Mouse (Mus musculus): ENCODE measurements around the gene Ank2. TPM values are rescaled to one million over a fixed set of nuclear protein-coding genes. Genes with fewer than 3 reads are reported as not detected.

Ank2 gene
- polyA plus RNA-seq, 1 experiment from 2014 or later: 211 TPM

DNA sequence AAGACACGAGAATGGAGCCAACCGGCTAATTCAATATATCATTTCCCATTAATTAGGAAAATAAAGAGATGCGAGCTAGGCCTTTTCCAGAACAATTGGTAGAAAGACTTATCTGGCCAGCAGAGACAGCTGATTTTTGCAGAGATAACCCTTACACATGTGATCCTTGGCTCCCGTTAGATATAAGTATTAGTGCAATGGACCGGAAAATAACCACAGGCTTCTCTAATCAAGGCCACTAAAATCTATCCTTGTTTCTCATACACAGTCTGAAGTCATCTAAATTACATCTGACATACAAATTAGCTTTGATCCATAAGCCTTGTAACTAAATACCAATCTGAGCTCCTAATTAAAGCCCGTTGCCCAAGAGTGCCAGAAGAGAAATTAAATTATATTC is 181.5 kb downstream of the Ank2 start:
- H3K4me2 ChIP-seq (ENCODE audit: low read length): no peak overlapping the region
- no peak overlapping the region for H3K4me3 ChIP-seq (replicated peaks; ENCODE audit: low read depth, low read length)
- no peaks in the 10 kb centered on the region for H3K9me3 ChIP-seq (ENCODE audit: control insufficient read depth, low read length)
- DNase-seq (peak; percentile 24), ATAC-seq (ENCODE audit: low FRiP score, low TSS enrichment) (no peak)
- no peaks in the 10 kb centered on the region for H3K4me1 ChIP-seq (ENCODE audit: control insufficient read depth, insufficient read depth, low read length)
- no peak overlapping the region for H3K9ac ChIP-seq (replicated peaks; ENCODE audit: low read length)
- WGBS: 62% methylated on average over 6 of the region's 6 CpGs
- no peaks in the 10 kb centered on the region for H3K36me3 ChIP-seq (ENCODE audit: control insufficient read depth, insufficient read depth, low read length)
- H3K27me3 ChIP-seq (ENCODE audit: control insufficient read depth, insufficient read depth, low read length): no peaks in the 10 kb centered on the region
- H3K27ac ChIP-seq (replicated peaks; ENCODE audit: low read depth, low read length): no peak overlapping the region

DNA sequence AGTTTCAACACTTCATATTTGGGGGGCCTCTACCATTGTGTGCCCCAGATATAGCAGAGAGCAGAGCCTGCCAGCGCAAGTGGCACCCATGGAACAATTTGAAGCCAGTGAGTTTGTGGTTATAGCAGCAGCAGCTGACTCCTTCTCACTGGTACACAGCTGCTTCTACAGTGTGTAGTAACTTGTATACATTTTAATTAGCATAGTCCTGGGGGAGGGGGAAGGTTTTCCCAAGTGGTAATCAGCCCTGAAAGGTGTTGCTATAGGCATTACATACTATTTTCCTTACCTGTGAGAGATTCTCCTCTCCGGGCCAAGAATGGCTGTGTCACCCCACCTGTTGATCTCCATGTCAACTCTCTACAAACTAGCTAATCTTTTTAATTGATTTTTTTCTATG is 182.4 kb downstream of the Ank2 start:
- Histone ChIP-seq H3K9ac (replicated peaks; ENCODE audit: low read length) (no peak overlapping the region), H3K27me3 (ENCODE audit: control insufficient read depth, insufficient read depth, low read length) (no peaks in the 10 kb centered on the region), H3K36me3 (ENCODE audit: control insufficient read depth, insufficient read depth, low read length) (no peaks in the 10 kb centered on the region), H3K4me3 (replicated peaks; ENCODE audit: low read depth, low read length) (no peak overlapping the region), H3K27ac (replicated peaks; ENCODE audit: low read depth, low read length) (no peak overlapping the region), H3K4me2 (ENCODE audit: low read length) (no peak overlapping the region), H3K9me3 (ENCODE audit: control insufficient read depth, low read length) (no peaks in the 10 kb centered on the region), H3K4me1 (ENCODE audit: control insufficient read depth, insufficient read depth, low read length) (no peaks in the 10 kb centered on the region; the same call in 1 of the 2 replicates)
- no peak for DNase-seq
- ATAC-seq (ENCODE audit: low FRiP score, low TSS enrichment): no peak
- whole genome bisulfite sequencing: 94% methylated on average over 2 of the region's 2 CpGs

GRCm38 (mm10) chr3:127311521-127311920 is 187.6 kb downstream of the Ank2 start:
- H3K4me2 ChIP-seq (ENCODE audit: low read length): no peak overlapping the region
- no peaks in the 10 kb centered on the region; the same call in 1 of the 2 replicates for H3K4me1 ChIP-seq (ENCODE audit: control insufficient read depth, insufficient read depth, low read length)
- WGBS: 74% methylated on average over 6 of the region's 6 CpGs
- no peak overlapping the region for H3K9ac ChIP-seq (replicated peaks; ENCODE audit: low read length)
- no peak for ATAC-seq (ENCODE audit: low FRiP score, low TSS enrichment)
- no peaks in the 10 kb centered on the region for H3K9me3 ChIP-seq (ENCODE audit: control insufficient read depth, low read length)
- no peak overlapping the region for H3K4me3 ChIP-seq (replicated peaks; ENCODE audit: low read depth, low read length)
- no peak overlapping the region for H3K27ac ChIP-seq (replicated peaks; ENCODE audit: low read depth, low read length)
- no peaks in the 10 kb centered on the region for H3K27me3 ChIP-seq (ENCODE audit: control insufficient read depth, insufficient read depth, low read length)
- no peak for DNase-seq
- H3K36me3 ChIP-seq (ENCODE audit: control insufficient read depth, insufficient read depth, low read length): no peaks in the 10 kb centered on the region

- peak; percentile 69 for DNase-seq
- Histone ChIP-seq H3K27me3 (ENCODE audit: control insufficient read depth, insufficient read depth, low read length) (no peaks in the 10 kb centered on the region), H3K9me3 (ENCODE audit: control insufficient read depth, low read length) (no peaks in the 10 kb centered on the region), H3K36me3 (ENCODE audit: control insufficient read depth, insufficient read depth, low read length) (no peaks in the 10 kb centered on the region), H3K27ac (replicated peaks; ENCODE audit: low read depth, low read length) (no peak overlapping the region), H3K4me2 (ENCODE audit: low read length) (no peak overlapping the region), H3K4me1 (ENCODE audit: control insufficient read depth, insufficient read depth, low read length) (no peaks in the 10 kb centered on the region; the same call in 1 of the 2 replicates), H3K4me3 (replicated peaks; ENCODE audit: low read depth, low read length) (no peak overlapping the region), H3K9ac (replicated peaks; ENCODE audit: low read length) (no peak overlapping the region)
- 92% methylated on average over 3 of the region's 3 CpGs for WGBS
- no peak for ATAC-seq (ENCODE audit: low FRiP score, low TSS enrichment)
Observed at GRCm38 (mm10) chr3:127310079-127310478, 189.1 kb downstream of the Ank2 start.

GRCm38 (mm10) chr3:127303957-127304553 is 195.1 kb downstream of the Ank2 start:
- Histone ChIP-seq H3K9me3 (ENCODE audit: control insufficient read depth, low read length) (no peaks in the 10 kb centered on the region), H3K27me3 (ENCODE audit: control insufficient read depth, insufficient read depth, low read length) (no peaks in the 10 kb centered on the region), H3K4me2 (ENCODE audit: low read length) (no peak overlapping the region), H3K9ac (replicated peaks; ENCODE audit: low read length) (no peak overlapping the region), H3K4me3 (replicated peaks; ENCODE audit: low read depth, low read length) (no peak overlapping the region), H3K4me1 (ENCODE audit: control insufficient read depth, insufficient read depth, low read length) (peaks cover 10% of the 10 kb centered on the region), H3K36me3 (ENCODE audit: control insufficient read depth, insufficient read depth, low read length) (no peaks in the 10 kb centered on the region), H3K27ac (replicated peaks; ENCODE audit: low read depth, low read length) (no peak overlapping the region)
- ATAC-seq (ENCODE audit: low FRiP score, low TSS enrichment): peak; percentile 53
- DNase-seq: peak; percentile 67
- WGBS: 16% methylated on average over 6 of the region's 6 CpGs

GRCm38 (mm10) chr3:127303041-127303440 is 196.1 kb downstream of the Ank2 start:
- Histone ChIP-seq H3K36me3 (ENCODE audit: control insufficient read depth, insufficient read depth, low read length) (no peaks in the 10 kb centered on the region), H3K27me3 (ENCODE audit: control insufficient read depth, insufficient read depth, low read length) (no peaks in the 10 kb centered on the region), H3K4me2 (ENCODE audit: low read length) (no peak overlapping the region), H3K4me1 (ENCODE audit: control insufficient read depth, insufficient read depth, low read length) (peaks cover 10% of the 10 kb centered on the region), H3K9me3 (ENCODE audit: control insufficient read depth, low read length) (no peaks in the 10 kb centered on the region), H3K27ac (replicated peaks; ENCODE audit: low read depth, low read length) (no peak overlapping the region), H3K4me3 (replicated peaks; ENCODE audit: low read depth, low read length) (no peak overlapping the region), H3K9ac (replicated peaks; ENCODE audit: low read length) (no peak overlapping the region)
- 65% methylated on average over 4 of the region's 4 CpGs for WGBS
- ATAC-seq (ENCODE audit: low FRiP score, low TSS enrichment): no peak
- DNase-seq: no peak

- H3K4me2 ChIP-seq (ENCODE audit: low read length): no peak overlapping the region
- no peak overlapping the region for H3K4me3 ChIP-seq (replicated peaks; ENCODE audit: low read depth, low read length)
- H3K4me1 ChIP-seq (ENCODE audit: control insufficient read depth, insufficient read depth, low read length): peaks cover 11% of the 10 kb centered on the region
- H3K36me3 ChIP-seq (ENCODE audit: control insufficient read depth, insufficient read depth, low read length): no peaks in the 10 kb centered on the region
- H3K27me3 ChIP-seq (ENCODE audit: control insufficient read depth, insufficient read depth, low read length): no peaks in the 10 kb centered on the region
- H3K9ac ChIP-seq (replicated peaks; ENCODE audit: low read length): no peak overlapping the region
- peak; percentile 45 for DNase-seq
- H3K27ac ChIP-seq (replicated peaks; ENCODE audit: low read depth, low read length): peak overlapping the region; percentile 47; the same call in 1 of the 2 replicates
- H3K9me3 ChIP-seq (ENCODE audit: control insufficient read depth, low read length): no peaks in the 10 kb centered on the region
- peak; percentile 46; the same call in 1 of the 2 replicates for ATAC-seq (ENCODE audit: low FRiP score, low TSS enrichment)
Observed at GRCm38 (mm10) chr3:127300790-127301189, 198.4 kb downstream of the Ank2 start.

DNA sequence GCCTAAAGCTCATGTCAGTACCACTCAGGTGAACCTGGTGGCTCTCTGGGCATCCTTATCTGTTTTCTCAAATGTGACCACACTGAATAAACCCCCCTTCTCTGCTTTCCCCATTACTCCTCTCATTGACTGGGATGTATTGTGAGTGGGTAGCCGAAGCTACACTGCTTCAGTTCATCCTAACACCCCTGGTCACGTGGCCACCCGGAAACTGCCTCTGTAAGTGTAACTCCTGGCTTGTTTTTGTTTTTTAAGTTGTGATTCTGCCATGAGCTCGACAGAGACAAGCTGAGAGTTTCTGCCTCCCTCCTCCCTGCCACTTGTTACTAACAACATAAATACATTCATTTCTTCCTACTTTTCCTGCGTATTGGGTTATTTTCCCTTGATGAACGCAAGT is 203.2 kb downstream of the Ank2 start:
- H3K27me3 ChIP-seq (ENCODE audit: control insufficient read depth, insufficient read depth, low read length): no peaks in the 10 kb centered on the region
- 82% methylated on average over 6 of the region's 6 CpGs for WGBS
- H3K4me3 ChIP-seq (replicated peaks; ENCODE audit: low read depth, low read length): no peak overlapping the region
- no peak overlapping the region for H3K4me2 ChIP-seq (ENCODE audit: low read length)
- H3K27ac ChIP-seq (replicated peaks; ENCODE audit: low read depth, low read length): peak overlapping the region; percentile 87; the same call in 1 of the 2 replicates
- H3K9me3 ChIP-seq (ENCODE audit: control insufficient read depth, low read length): no peaks in the 10 kb centered on the region
- H3K36me3 ChIP-seq (ENCODE audit: control insufficient read depth, insufficient read depth, low read length): no peaks in the 10 kb centered on the region
- peaks cover 35% of the 10 kb centered on the region for H3K4me1 ChIP-seq (ENCODE audit: control insufficient read depth, insufficient read depth, low read length)
- DNase-seq (no peak), ATAC-seq (ENCODE audit: low FRiP score, low TSS enrichment) (no peak)
- no peak overlapping the region for H3K9ac ChIP-seq (replicated peaks; ENCODE audit: low read length)

- Histone ChIP-seq H3K4me2 (ENCODE audit: low read length) (no peak overlapping the region), H3K27me3 (ENCODE audit: control insufficient read depth, insufficient read depth, low read length) (no peaks in the 10 kb centered on the region), H3K9me3 (ENCODE audit: control insufficient read depth, low read length) (no peaks in the 10 kb centered on the region), H3K27ac (replicated peaks; ENCODE audit: low read depth, low read length) (peak overlapping the region; percentile 87), H3K4me3 (replicated peaks; ENCODE audit: low read depth, low read length) (no peak overlapping the region), H3K9ac (replicated peaks; ENCODE audit: low read length) (no peak overlapping the region), H3K4me1 (ENCODE audit: control insufficient read depth, insufficient read depth, low read length) (peaks cover 34% of the 10 kb centered on the region), H3K36me3 (ENCODE audit: control insufficient read depth, insufficient read depth, low read length) (no peaks in the 10 kb centered on the region)
- 65% methylated on average over 9 of the region's 9 CpGs for whole genome bisulfite sequencing
- DNase-seq (peak; percentile 44), ATAC-seq (ENCODE audit: low FRiP score, low TSS enrichment) (no peak; the same call in 1 of the 2 replicates)
Observed at GRCm38 (mm10) chr3:127294610-127295349, 204.4 kb downstream of the Ank2 start.
